24 mouse cellular contexts compared by ENCODE assay signal in genomic region chr7:12797971-12798370, GRCm38 (mm10).
"Had no signal": no experiment of that assay in that cellular context is flagged by ENCODE, and none has a peak within 500 bp of the region (broad histone marks: within the 10 kb centered on the region; RNA-seq: fewer than 3 reads in every experiment).

No protein-coding gene starts in this region.

- H3K36me3 ChIP-seq: liver, embryonic 15.5 days had no signal

- H3K4me1 ChIP-seq: limb, embryonic 12.5 days had no signal

- H3K27me3 ChIP-seq: heart, embryonic 12.5 days; hindbrain, embryonic 13.5 days; hindbrain, embryonic 15.5 days; limb, embryonic 12.5 days; liver, embryonic 13.5 days; liver, embryonic 15.5 days had no signal

- H3K27ac ChIP-seq: heart, embryonic 10.5 days; hindbrain, embryonic 13.5 days; hindbrain, embryonic 15.5 days; hindbrain, postnatal 0 days; layer of hippocampus, adult 2 months; left cerebral cortex, adult 2 months; limb, embryonic 10.5 days; limb, embryonic 12.5 days; liver, embryonic 13.5 days; liver, embryonic 15.5 days had no signal

- H3K9me3 ChIP-seq: liver, embryonic 13.5 days; liver, embryonic 15.5 days had no signal

- ATAC-seq: hindbrain, postnatal 0 days; intestine, embryonic 16.5 days had no signal

- H3K9ac ChIP-seq: heart, embryonic 12.5 days; hindbrain, embryonic 13.5 days; hindbrain, embryonic 15.5 days; limb, embryonic 12.5 days; liver, embryonic 13.5 days; liver, embryonic 15.5 days had no signal

- H3K4me3 ChIP-seq: heart, embryonic 10.5 days; heart, embryonic 12.5 days; hindbrain, embryonic 13.5 days; hindbrain, embryonic 15.5 days; layer of hippocampus, adult 2 months; left cerebral cortex, adult 2 months; limb, embryonic 10.5 days; limb, embryonic 12.5 days; liver, embryonic 13.5 days; liver, embryonic 15.5 days had no signal

- DNase-seq: gastrocnemius, postnatal 14 days; gastrocnemius, postnatal 36 days; heart, adult 18-20 months; heart, postnatal 10 days; kidney, adult 11 months; kidney, adult 2 months; kidney, adult 9 months; kidney, postnatal 10 days; kidney, postnatal 25 days; kidney, postnatal 4 days; liver; liver, embryonic 13.5 days had no signal

- H3K4me2 ChIP-seq: heart, embryonic 12.5 days; hindbrain, embryonic 13.5 days; hindbrain, embryonic 15.5 days; limb, embryonic 12.5 days; liver, embryonic 11.5 days; liver, embryonic 13.5 days; liver, embryonic 15.5 days had no signal
